Mouse (Mus musculus): ENCODE data around the gene Baiap2l1. TPM values are rescaled to one million over a fixed set of nuclear protein-coding genes. Genes with fewer than 3 reads are reported as not detected.

Gene Baiap2l1
- polyA plus RNA-seq, 1 experiment from 2014 or later, result 1.6 TPM

GRCm38 (mm10) chr5:144278374-144278960 is 79.4 kb downstream of the Baiap2l1 start:
- H3K9me3 ChIP-seq, result no peaks in the 10 kb centered on the region
- H3K4me2 ChIP-seq, result no peak overlapping the region
- H3K36me3 ChIP-seq, result peaks cover 11% of the 10 kb centered on the region
- no peak overlapping the region for H3K27ac ChIP-seq (replicated peaks)
- H3K4me1 ChIP-seq (replicated peaks), result 0 out of 2 replicates have a peak, but pooled peaks cover 6% of the 10 kb centered on the region
- H3K9ac ChIP-seq, result no peak overlapping the region
- no peak overlapping the region for H3K4me3 ChIP-seq
- 90% methylated on average over 11 of the region's 13 CpGs for WGBS
- ATAC-seq (ENCODE audit: low read depth), result no peak
- no peaks in the 10 kb centered on the region for H3K27me3 ChIP-seq

- H3K9me3 ChIP-seq, result no peaks in the 10 kb centered on the region
- no peak overlapping the region for H3K9ac ChIP-seq
- peaks cover 11% of the 10 kb centered on the region for H3K36me3 ChIP-seq
- 0 out of 2 replicates have a peak, but pooled peaks cover 6% of the 10 kb centered on the region for H3K4me1 ChIP-seq (replicated peaks)
- H3K27me3 ChIP-seq, result no peaks in the 10 kb centered on the region
- ATAC-seq (ENCODE audit: low read depth), result no peak
- 83% methylated on average over 17 of the region's 17 CpGs for WGBS
- H3K4me2 ChIP-seq, result no peak overlapping the region
- no peak overlapping the region for H3K27ac ChIP-seq (replicated peaks)
- no peak overlapping the region for H3K4me3 ChIP-seq
Observed at GRCm38 (mm10) chr5:144276898-144277630, 80.8 kb downstream of the Baiap2l1 start.

GRCm38 (mm10) chr5:144274904-144275303 is 83.0 kb downstream of the Baiap2l1 start:
- H3K4me1 ChIP-seq (replicated peaks), result 0 out of 2 replicates have a peak, but pooled peaks cover 6% of the 10 kb centered on the region
- no peaks in the 10 kb centered on the region for H3K9me3 ChIP-seq
- ATAC-seq (ENCODE audit: low read depth), result no peak; the same call in 1 of the 2 replicates
- H3K4me2 ChIP-seq, result no peak overlapping the region
- WGBS, result 48% methylated on average over 6 of the region's 6 CpGs
- H3K9ac ChIP-seq, result no peak overlapping the region
- peaks cover 9% of the 10 kb centered on the region for H3K36me3 ChIP-seq
- no peak overlapping the region for H3K4me3 ChIP-seq
- no peaks in the 10 kb centered on the region for H3K27me3 ChIP-seq
- no peak overlapping the region for H3K27ac ChIP-seq (replicated peaks)

GRCm38 (mm10) chr5:144271772-144272171 is 86.1 kb downstream of the Baiap2l1 start:
- no peak for ATAC-seq (ENCODE audit: low read depth)
- WGBS, result 87% methylated on average over 5 of the region's 5 CpGs
- H3K27ac ChIP-seq (replicated peaks), result no peak overlapping the region
- peaks cover 15% of the 10 kb centered on the region for H3K36me3 ChIP-seq
- no peaks in the 10 kb centered on the region for H3K9me3 ChIP-seq
- H3K4me3 ChIP-seq, result no peak overlapping the region
- H3K4me2 ChIP-seq, result no peak overlapping the region
- H3K9ac ChIP-seq, result no peak overlapping the region
- H3K4me1 ChIP-seq (replicated peaks), result peaks cover 12% of the 10 kb centered on the region
- no peaks in the 10 kb centered on the region for H3K27me3 ChIP-seq

GRCm38 (mm10) chr5:144271118-144271517 is 86.8 kb downstream of the Baiap2l1 start:
- Histone ChIP-seq H3K27ac (replicated peaks) (no peak overlapping the region), H3K9ac (no peak overlapping the region), H3K36me3 (peaks cover 21% of the 10 kb centered on the region), H3K9me3 (no peaks in the 10 kb centered on the region), H3K27me3 (no peaks in the 10 kb centered on the region), H3K4me3 (no peak overlapping the region), H3K4me2 (no peak overlapping the region), H3K4me1 (replicated peaks) (peaks cover 12% of the 10 kb centered on the region)
- no peak for ATAC-seq (ENCODE audit: low read depth)
- 86% methylated on average over 3 of the region's 3 CpGs for WGBS

GRCm38 (mm10) chr5:144270420-144270819 is 87.5 kb downstream of the Baiap2l1 start:
- no peak overlapping the region for H3K4me2 ChIP-seq
- H3K4me3 ChIP-seq, result no peak overlapping the region
- no peaks in the 10 kb centered on the region for H3K9me3 ChIP-seq
- H3K9ac ChIP-seq, result no peak overlapping the region
- no peaks in the 10 kb centered on the region for H3K27me3 ChIP-seq
- peaks cover 12% of the 10 kb centered on the region for H3K4me1 ChIP-seq (replicated peaks)
- H3K36me3 ChIP-seq, result peaks cover 26% of the 10 kb centered on the region
- 93% methylated on average over 8 of the region's 8 CpGs for WGBS
- no peak overlapping the region for H3K27ac ChIP-seq (replicated peaks)
- ATAC-seq (ENCODE audit: low read depth), result no peak

GRCm38 (mm10) chr5:144269926-144270325 is 88.0 kb downstream of the Baiap2l1 start:
- Histone ChIP-seq H3K27ac (replicated peaks) (no peak overlapping the region), H3K9ac (no peak overlapping the region), H3K27me3 (no peaks in the 10 kb centered on the region), H3K36me3 (peaks cover 29% of the 10 kb centered on the region), H3K4me1 (replicated peaks) (peaks cover 12% of the 10 kb centered on the region), H3K9me3 (no peaks in the 10 kb centered on the region), H3K4me3 (no peak overlapping the region), H3K4me2 (no peak overlapping the region)
- no peak for ATAC-seq (ENCODE audit: low read depth)
- WGBS, result 94% methylated on average over 7 of the region's 7 CpGs

GRCm38 (mm10) chr5:144267535-144268241 is 90.2 kb downstream of the Baiap2l1 start:
- 75% methylated on average over 8 of the region's 8 CpGs for WGBS
- H3K9ac ChIP-seq, result no peak overlapping the region
- no peaks in the 10 kb centered on the region for H3K9me3 ChIP-seq
- no peak overlapping the region for H3K27ac ChIP-seq (replicated peaks)
- ATAC-seq (ENCODE audit: low read depth), result peak; percentile 19; the same call in 1 of the 2 replicates
- H3K4me2 ChIP-seq, result no peak overlapping the region
- H3K4me3 ChIP-seq, result no peak overlapping the region
- H3K36me3 ChIP-seq, result peaks cover 41% of the 10 kb centered on the region
- no peaks in the 10 kb centered on the region for H3K27me3 ChIP-seq
- peaks cover 11% of the 10 kb centered on the region for H3K4me1 ChIP-seq (replicated peaks)

GRCm38 (mm10) chr5:144263496-144263895 is 94.4 kb downstream of the Baiap2l1 start:
- Histone ChIP-seq H3K4me2 (no peak overlapping the region), H3K9ac (no peak overlapping the region), H3K9me3 (no peaks in the 10 kb centered on the region), H3K27ac (replicated peaks) (no peak overlapping the region), H3K27me3 (no peaks in the 10 kb centered on the region), H3K4me1 (replicated peaks) (peaks cover 41% of the 10 kb centered on the region), H3K4me3 (no peak overlapping the region), H3K36me3 (peaks cover 60% of the 10 kb centered on the region)
- 88% methylated on average over 13 of the region's 13 CpGs for WGBS
- ATAC-seq (ENCODE audit: low read depth), result no peak

GRCm38 (mm10) chr5:144263082-144263481 is 94.8 kb downstream of the Baiap2l1 start:
- Histone ChIP-seq H3K4me1 (replicated peaks) (peaks cover 45% of the 10 kb centered on the region), H3K4me3 (no peak overlapping the region), H3K9ac (no peak overlapping the region), H3K27me3 (no peaks in the 10 kb centered on the region), H3K9me3 (no peaks in the 10 kb centered on the region), H3K4me2 (no peak overlapping the region), H3K36me3 (peaks cover 59% of the 10 kb centered on the region), H3K27ac (replicated peaks) (no peak overlapping the region)
- no peak for ATAC-seq (ENCODE audit: low read depth)
- WGBS, result 82% methylated on average over 9 of the region's 9 CpGs

- Histone ChIP-seq H3K4me2 (no peak overlapping the region), H3K27ac (replicated peaks) (no peak overlapping the region), H3K9me3 (no peaks in the 10 kb centered on the region), H3K4me1 (replicated peaks) (peaks cover 51% of the 10 kb centered on the region), H3K36me3 (peaks cover 52% of the 10 kb centered on the region), H3K4me3 (no peak overlapping the region), H3K27me3 (no peaks in the 10 kb centered on the region), H3K9ac (no peak overlapping the region)
- 93% methylated on average over 5 of the region's 5 CpGs for WGBS
- ATAC-seq (ENCODE audit: low read depth), result no peak
Observed at GRCm38 (mm10) chr5:144261829-144262228, 96.1 kb downstream of the Baiap2l1 start.

- 86% methylated on average over 9 of the region's 9 CpGs for WGBS
- Histone ChIP-seq H3K4me1 (replicated peaks) (peaks cover 56% of the 10 kb centered on the region), H3K27me3 (no peaks in the 10 kb centered on the region), H3K36me3 (peaks cover 47% of the 10 kb centered on the region), H3K27ac (replicated peaks) (no peak overlapping the region), H3K9me3 (no peaks in the 10 kb centered on the region), H3K9ac (no peak overlapping the region), H3K4me2 (no peak overlapping the region), H3K4me3 (no peak overlapping the region)
- no peak for ATAC-seq (ENCODE audit: low read depth)
Observed at GRCm38 (mm10) chr5:144261309-144261708, 96.6 kb downstream of the Baiap2l1 start.
